Mouse (Mus musculus): ENCODE data around the gene Unc13d.
"Not testable (repeated sequence)": the region's sequence is repeated elsewhere in the genome, so short reads cannot be mapped to it uniquely, and the experiment has no call there.

The Unc13d gene

DNA sequence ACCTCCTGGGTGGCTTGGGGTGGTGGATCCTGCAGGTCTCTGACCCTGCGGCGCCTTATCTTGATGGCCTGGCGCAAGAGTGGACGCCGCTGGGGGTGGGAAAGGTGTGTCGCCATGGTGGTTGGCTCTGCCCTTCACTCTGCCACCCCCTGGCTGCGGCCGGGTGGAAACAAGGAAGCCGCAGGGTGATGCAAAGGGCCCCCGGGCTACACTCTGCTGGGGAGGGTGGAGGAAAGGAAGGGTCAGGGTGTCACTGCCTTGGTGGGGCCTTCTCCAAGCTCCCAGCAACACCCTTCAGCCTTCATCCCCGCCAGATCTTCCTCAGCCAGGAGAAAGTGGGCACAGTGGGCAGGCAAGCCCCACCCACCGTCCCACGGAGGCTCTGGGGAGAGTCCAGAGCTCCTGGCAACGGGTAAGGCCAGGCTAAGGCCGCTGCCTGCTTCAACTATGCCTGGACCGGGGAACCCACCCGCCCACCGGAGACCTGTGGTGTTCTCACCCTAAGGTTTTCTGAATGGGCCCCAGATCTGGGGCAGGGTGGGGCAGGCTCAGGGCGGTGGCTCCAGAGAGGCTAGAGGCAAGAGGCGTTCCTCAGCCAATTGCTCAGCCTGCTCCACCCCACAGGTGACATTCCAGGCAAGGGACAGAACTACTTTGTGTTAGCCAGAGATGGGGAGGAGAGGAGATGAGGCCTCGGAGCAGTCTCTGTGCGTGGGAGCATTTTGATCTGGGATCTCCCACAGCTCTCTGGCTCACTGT lies at the start of gene Unc13d:
Unc13d (minus strand) TSS at position 516 of the 759 bp plus-strand sequence.
- peak; percentile 64 to 73 for DNase-seq (ENCODE audit: low spot score in 2 of 2)

DNA sequence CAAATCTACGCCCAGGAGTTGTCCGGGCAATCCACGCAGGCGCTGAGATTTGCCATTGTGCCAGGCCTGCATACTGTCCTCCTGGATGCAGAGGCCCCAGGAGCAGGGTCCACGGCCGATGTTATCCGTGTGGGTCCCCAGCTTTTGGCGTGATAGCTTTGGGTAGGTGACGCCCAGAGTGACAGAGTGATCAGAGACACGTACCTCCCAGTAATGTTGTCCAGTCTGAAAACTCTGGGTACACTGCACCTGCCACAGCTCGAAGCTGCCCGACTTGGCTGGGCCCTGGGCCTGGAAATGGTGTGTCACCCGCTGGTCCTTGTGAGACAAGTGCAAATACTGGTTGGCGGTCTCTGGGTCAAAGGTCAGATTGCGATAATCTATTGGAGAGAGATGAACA lies 48.5 kb upstream of the Unc13d start:
- no peak for DNase-seq (ENCODE audit: low spot score in 2 of 2)

DNA sequence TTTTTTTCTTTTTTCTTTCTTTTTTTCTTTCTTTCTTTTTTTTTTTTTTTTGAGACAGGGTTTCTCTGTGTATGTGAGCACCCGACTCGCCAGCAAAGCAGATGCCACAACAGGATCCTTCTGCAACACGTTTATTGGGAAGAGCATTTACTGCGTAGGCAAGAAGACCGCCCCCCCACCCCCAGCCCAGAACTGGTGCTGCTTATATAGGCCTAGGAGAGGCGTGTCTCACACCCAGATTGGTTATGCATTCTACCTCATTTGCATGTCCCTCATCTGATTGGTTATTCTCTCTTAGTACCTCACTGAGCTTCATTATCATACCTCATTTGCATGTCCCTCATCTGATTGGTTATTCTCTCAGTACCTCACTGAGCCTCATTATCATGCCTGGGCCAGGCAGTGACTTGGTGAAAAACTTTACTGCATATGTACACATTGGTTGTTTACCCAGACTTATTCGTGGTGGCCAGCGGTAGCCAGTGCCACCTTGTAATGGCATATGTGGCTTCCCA lies 44.0 kb upstream of the Unc13d start:
- not testable (repeated sequence) for DNase-seq (ENCODE audit: low spot score in 2 of 2)

DNA sequence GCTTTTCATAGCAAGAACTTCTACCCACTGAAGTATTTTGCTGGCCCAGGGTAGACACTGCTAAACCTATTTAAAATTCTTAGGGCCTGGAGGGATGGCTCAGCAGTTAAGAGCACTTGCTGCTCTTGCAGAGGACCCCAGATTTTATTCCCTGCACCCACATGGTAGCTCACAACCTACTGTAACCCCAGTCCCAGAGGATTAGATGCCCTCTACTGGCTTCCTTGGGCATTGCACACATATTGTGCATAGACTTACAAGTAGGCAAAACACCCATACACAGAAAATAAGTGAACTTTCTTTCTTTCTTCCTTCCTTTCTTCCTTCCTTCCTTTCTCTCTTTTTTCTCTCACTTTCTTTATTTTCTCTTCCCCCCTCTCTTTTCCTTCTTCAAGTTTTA lies 40.1 kb upstream of the Unc13d start:
- DNase-seq (ENCODE audit: low spot score in 2 of 2) = no peak

DNA sequence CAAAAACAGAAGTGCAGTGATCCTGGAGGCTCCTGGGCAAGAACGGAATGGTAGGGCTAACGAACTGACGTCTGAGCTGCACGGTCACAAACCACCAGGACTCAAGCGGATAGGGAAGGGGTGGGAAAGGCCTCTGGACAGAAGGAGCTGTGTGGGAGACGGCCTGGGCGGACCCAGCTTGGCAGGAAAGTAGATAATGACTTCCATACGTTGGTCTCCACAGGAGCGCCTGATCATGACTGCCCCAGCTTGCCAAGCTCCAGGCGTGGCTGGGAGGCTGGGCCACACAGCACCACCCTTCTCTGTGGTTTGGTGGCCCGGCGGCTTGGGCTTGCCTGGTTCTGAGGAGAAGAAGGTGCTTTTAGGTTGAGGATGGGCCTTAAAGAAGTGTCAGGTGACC lies 39.5 kb upstream of the Unc13d start:
- no peak for DNase-seq (ENCODE audit: low spot score in 2 of 2)

DNA sequence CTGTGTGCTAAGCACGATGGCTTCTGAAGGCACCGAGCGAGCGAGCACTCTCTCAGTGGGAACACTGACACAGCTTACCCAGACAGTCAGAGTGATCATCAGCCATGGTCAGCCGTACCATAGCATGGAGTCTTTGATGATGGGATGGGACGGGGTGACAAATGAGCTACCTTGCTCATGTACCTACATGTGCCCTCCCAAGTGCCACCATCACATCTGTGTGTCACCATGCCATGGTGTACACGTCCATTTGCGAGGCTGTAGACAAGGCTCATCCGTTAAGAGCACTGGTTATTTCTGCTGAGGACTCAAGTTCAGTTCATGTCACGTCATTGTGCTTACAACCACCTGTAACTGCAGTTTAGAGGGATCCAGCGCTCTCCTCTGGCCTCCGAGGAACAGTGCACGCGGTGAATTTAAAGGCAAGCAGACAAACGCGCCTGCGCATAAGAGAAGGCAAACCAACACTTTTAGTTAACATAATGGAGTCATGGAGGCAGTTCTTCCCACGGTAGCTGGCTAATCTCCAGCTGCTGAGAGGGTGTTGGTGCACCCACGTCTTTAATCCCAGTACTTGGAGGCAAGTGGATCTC lies 33.9 kb upstream of the Unc13d start:
- DNase-seq (ENCODE audit: low spot score in 2 of 2) = no peak

DNA sequence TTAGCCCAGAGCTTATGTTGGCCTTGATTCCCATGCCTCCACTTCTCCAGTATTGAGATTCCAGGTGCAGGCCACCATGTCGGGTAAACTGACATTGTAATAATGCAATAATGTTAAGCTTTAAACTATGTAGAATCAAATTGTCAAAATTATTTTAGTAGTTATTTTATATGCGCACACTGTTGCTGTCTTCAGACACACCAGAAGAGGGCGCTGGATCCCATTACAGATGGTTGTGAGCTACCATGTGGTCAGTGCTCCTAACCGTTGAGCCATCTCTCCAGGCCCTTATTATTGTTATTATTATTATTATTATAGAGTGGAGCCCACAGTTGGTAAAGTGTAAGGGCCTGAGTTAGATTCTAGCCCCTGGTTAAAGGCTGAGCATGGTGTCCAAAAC lies 33.3 kb upstream of the Unc13d start:
- no peak for DNase-seq (ENCODE audit: low spot score in 2 of 2)

DNA sequence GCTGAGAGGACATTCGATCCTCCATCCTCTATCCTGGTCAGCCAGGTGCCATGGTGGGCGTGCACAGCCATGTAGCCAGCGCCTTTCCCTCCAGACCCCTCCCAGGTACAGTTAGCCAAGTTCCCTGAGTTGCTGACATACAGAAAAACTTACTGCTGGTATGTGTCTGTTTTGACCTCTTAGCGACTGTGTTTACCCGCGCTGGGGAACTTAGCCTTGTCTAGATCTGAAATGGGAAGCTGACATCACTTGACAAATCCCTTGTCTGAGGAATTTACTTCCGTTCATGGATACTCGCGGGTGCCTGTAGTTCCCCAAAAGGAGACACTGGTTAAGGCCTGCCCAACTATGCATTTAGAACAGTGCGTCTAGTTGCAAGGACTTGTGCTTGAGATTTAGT lies 32.8 kb upstream of the Unc13d start:
- no peak for DNase-seq (ENCODE audit: low spot score in 2 of 2)

DNA sequence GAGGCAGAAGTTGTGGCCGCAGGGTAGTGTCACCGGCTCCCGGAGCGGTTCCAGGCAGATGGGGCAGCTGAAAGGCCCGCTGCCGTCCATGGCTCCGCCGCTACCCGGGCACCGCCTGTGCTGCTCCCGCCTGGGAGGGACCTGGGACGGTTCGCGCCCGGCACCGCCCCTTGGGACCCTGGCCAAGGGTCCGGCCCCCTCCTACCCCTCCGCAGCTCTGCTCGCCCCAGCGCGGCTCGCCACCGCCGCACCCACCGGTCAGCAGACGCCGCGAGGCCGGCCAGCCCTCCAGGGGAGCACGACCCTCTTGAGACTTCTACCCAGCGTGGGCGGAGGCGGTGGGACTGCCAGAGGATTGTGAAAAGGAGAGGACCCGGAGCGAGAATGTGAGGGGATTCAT lies 32.4 kb upstream of the Unc13d start:
- DNase-seq (ENCODE audit: low spot score in 2 of 2) = no peak

DNA sequence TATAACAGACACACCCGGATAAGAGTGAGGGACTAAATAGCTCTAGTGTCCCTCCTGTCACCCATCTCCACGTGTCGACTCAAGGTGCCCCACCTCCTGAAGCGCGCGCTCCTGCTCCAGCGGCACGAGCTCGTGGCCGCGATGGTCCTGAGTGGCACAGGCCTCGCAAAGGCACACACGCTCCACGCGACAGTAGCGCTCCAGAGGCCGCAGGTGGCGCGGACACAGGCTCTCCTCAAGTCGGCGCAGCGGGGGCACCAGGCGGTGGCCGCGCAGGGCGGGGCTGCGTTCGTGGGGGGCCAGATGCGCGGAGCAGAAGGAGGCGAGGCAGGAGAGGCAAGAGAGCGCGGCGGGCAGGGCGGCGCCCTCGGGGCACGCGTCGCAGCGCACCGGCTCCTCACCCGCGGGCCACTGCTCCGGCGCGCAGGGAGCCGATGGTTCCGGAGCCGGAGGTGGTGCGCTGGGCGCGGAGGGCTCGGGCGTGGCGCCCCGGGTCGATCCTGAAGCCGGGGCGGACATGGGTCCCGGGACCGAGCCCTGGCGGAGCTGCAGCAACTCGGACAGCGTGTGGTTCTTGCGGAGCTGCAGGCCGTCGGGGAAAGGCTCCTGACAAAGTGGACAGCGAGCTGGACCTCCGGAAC lies 31.8 kb upstream of the Unc13d start:
- DNase-seq (ENCODE audit: low spot score in 2 of 2) = no peak

DNA sequence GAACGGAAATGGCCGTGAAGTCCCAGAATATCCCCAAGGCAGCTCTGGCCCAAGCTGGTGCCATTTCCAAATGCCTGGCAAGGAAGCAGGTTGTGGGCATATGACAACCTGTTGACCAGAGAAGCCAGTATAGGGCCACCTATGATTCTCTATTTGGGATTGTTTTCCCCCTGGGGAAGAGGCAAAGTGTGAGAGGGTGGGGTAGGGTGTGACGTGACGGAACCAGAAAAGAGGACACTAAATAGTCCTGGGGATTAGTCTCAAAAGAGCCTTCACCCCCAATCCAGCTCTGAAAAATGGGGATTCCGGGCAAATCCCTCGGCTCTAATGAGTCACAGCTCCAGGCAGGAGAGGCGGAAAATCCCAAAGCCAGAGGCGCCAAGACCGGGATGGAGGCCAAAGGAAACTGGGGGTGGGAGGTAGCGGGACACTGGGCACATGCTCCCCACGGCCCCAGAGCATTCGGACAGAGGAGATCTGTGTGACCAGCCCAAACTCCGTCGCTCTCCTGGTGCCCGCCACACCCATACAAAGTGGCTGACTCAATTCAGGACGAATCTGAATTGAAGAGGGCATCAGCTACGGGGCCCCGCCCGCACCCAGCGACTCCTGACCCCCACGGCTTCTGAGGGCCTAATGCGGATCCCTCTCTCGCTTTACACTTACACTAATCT lies 30.8 kb upstream of the Unc13d start:
- no peak for DNase-seq (ENCODE audit: low spot score in 2 of 2)

DNA sequence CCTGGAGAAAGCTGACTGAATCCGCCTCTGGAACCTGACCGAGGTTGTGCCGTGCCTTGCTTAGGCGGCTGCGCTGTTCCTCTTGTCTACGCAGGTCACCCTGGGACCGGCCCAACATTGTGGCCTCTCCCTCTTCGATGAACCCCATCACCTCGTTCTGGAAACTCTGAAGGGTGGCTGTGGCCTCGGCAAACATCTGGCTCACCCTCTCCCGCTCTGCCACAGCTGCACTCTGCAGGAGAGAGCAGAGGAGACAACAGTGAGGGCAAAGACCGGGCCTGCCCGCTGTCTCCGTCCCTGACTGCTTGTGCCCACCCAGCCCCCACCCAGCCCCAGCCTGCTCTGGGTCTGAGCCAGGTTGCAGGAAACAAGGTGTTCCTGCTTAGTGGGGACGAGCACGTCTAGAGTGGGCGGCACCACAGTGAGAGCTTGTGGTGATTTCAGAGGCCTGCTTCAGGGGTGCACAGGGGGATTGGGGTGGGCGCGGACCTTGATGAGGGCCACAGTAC lies 30.1 kb upstream of the Unc13d start:
- DNase-seq (ENCODE audit: low spot score in 2 of 2) = no peak

DNA sequence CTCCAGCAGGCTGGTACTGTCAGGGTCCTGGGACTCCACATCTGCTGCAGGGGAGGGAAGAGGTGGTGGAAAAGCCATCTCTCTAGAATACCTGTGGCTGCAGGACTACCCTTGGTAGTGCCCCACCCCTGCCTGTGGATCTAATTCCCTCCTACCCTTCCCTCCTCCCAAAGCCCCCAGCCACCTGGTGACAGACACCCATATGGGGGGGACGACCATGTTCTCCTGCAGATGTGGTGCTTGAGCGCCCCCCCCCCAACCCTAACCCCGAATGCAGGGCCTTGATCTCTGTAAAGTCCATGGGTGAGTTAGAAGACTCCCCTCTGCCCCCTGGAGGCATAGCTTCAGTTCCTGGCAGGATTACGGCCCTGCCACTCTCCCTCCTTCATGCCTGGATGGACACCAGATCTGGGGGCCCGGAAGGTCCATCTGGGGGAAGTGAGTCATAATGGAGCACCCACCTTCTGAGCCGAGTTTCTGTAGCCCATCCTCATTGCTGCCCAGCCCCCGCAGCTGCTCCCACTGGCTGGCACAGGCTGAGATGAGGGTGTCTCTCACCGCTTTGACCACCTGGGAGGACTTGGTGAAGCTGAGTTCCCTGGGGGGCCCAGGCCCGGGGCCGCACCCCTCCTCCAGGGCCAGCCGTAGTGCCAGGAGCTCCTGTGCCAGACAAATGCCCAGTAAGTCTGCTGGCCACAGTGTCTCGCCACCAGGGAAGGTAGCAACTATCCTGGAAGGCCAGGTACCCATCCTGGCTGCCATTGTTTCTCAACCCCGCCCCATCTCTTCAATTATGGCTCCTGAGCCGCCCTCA lies 29.4 kb upstream of the Unc13d start:
- no peak for DNase-seq (ENCODE audit: low spot score in 2 of 2)

DNA sequence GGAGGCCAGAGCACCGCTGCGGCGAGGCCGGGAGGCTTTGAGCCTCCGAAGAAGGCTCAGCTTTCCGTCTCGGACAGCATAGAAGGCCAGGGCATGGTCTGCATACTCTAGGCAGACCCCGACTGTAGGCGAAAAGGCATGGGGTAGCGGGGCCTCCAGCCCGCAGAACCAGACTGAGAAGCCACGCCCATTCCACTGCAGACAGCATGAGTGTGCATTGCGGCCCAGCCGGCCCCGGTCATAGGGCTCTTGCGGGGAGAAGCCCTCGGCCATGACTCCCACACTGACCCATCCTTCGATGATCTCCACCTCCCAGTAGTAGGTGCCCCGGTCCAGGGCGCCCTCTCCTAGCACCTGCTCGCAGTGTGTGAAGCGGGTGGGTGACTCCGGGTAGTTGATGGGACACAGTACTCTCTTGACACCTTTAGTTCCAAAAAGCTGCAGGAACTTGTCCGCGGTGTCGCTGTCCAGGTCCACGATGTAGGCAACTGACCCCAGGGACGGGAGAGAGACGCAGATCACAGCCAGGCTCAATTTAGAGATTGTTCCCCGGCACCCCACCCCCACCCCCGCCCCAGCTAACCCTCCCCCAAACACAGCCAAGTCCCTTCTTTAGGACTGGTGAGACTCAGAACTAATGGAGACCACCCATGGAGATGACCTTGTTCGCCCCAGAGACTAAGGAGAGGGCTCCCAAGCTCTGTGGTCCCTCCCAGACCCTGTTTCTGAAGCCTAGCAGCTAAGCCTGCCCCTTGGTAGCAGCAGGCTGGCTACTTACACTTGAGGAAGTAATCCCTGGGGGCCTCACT lies 28.6 kb upstream of the Unc13d start:
- no peak for DNase-seq (ENCODE audit: low spot score in 2 of 2)

DNA sequence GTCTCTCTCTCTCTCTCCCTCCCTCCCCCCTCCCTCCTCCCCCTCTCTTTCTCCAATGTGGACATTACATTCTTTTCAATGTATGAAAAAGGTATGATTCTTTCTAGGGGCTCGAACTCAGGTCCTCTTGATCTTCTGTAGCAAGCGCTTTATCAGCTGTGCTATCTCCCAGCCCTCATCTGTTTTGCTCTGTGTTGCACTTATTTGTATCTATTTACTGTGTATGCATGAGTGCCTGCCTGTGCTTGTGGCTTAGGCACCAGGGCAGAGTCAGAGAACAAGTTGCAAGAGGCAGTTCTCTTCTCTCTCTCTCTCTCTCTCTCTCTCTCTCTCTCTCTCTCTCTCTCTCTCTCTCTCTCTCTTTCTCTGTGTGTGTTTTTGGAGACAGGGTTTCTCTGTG lies 27.3 kb upstream of the Unc13d start:
- DNase-seq (ENCODE audit: low spot score in 2 of 2) = no peak

DNA sequence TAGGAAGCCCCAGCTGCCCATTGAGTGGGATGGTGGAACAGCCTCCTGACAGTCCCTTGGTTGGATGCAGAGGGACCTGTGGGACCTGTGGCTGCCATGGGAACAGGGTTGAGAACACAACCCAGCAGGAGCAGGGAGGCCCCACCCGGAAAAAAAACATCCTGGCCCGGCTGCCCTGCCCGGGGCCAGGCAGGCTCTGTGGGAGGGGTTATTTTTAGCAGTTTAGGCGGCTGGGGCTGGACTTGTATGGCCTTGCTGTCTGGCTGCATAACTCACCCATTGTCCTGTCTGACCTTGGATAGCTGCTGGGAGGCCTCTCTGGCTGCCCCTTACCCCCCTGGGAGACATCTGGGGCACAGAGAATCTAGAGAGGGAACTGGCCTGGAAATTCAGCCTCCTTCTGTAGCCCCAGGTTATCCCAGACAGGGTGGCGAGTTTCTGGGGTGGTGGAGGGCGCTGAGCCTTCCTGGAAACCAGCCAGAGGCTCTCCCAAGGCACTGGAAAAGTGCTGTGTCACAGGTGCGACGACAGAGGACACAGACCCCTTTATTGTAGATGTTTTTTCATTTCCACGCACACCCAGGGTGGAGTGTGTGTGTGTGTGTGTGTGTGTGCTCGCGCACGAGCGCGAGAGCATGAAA lies 26.4 kb upstream of the Unc13d start:
- no peak for DNase-seq (ENCODE audit: low spot score in 2 of 2)

DNA sequence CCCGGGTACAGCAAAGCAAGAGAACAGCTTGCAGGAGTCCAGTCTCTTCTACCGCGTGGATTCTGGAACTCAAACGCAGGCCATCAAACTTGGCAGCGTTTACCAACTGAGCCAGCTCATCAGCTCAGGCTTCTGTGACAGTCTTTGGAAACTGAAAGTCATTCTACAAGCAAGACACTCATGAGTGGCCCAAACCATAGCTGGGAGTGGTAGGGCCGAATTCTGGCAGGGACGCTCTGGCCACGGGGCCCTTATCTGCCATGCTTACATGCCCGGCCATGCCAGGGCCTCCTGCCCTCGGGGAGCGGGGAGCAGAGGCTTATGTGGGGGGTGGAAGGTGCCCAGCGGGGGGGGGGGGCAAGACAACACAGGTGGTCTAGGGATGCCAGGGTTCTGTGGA lies 25.8 kb upstream of the Unc13d start:
- DNase-seq (ENCODE audit: low spot score in 2 of 2) = no peak

DNA sequence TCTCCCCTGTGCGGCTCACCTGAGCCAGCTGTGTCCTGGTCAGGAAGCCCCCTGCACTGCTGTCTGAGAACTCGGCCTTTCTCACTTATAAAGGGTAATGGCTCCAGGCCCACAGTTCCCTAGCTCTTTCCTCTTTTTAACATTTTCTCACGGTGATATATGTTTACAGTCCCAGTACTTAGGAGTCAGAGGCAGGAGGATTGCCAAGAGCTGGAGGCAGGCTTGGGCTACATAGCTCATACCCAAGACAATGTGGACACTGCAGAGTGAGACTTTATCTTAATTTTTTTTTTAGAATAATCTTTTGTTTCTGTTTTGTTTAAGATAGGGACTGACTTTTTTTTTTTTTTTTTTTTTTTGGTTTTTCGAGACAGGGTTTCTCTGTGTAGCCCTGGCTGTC lies 24.7 kb upstream of the Unc13d start:
- no peak for DNase-seq (ENCODE audit: low spot score in 2 of 2)

DNA sequence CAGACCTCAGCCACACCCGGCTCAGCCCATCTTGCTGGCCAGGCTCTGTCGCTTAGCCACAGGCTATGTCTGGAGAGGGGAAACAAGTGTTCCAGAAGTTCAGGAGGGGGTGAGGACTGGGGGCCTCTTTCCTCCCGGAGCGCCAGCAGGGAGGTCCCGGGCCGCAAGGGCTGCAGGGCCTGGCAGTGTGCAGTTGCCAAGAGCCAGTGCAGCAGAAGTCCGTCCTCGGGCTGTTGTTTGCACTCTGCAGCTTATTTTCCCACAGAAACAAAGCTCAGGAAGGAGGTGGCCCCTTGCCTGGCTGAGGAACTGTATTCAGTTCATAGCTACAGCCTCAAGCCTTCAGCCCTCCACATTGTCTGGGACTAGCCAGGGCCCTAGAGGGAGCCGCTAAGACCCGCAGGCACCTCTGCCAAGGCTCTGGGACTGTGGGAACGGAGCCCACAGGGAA lies 24.2 kb upstream of the Unc13d start:
- no peak for DNase-seq (ENCODE audit: low spot score in 2 of 2)

DNA sequence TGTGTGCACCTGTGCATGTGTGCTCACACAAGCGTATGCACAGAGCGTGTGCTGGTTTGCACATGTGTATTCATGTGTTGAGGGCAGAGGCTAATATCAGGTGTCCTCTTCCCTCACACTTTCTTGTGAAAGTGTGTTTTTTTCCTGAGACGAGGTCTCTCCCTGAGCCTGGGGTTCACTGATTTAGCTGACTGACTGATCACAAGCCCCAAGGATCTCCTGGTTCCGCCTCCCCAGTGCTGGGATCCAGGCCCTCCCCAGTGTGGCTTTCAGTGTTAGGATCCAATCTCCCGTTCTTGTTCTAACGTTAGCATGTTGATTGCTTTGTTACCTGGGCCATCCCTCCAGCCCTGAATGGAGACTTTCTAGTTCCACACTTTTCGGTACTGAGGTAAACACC lies 23.1 kb upstream of the Unc13d start:
- DNase-seq (ENCODE audit: low spot score in 2 of 2) = no peak

Measured in thymus, postnatal 10 days (tissue).